Mouse (Mus musculus): ENCODE results near the gene Wbp1l. TPM values are rescaled to one million over a fixed set of nuclear protein-coding genes. Genes with fewer than 3 reads are reported as not detected.

The Wbp1l gene
- total RNA-seq, 2 experiments from 2014 or later: 23.4 to 36.9 TPM

DNA sequence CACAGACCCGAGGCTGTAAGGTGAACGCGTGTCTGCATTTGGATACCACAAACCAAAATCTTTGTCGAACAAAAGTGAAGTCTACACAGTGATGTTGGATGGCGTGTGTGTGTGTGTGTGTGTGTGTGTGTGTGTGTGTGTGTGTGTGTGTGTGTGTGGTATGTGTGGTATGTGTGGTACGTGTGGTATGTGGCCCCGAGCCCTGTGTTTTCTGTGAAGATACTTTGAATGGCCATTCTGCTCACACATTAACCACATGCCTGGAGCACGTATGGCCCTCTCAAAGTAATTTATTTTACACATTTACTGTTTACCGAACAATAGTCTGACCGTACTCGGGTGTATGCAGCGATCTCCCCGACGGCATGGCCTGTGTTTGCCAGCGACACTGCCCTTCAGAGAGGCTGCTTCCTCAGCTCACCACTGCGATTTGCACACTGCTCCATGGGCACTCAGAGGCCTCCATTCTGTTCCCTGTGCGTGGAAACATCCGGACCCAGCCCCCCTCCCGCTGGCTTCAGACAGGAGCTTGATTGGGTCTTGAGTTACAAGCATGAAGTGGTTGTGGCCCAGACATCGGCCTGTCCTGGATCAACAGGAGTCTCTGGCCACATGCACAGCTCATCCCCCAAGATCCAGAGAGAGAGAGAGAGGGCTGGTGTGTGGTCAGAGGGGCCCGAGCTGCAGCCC is 57.4 kb downstream of the Wbp1l start:
- no peak for ATAC-seq (ENCODE audit: poor library complexity, severe bottlenecking)

DNA sequence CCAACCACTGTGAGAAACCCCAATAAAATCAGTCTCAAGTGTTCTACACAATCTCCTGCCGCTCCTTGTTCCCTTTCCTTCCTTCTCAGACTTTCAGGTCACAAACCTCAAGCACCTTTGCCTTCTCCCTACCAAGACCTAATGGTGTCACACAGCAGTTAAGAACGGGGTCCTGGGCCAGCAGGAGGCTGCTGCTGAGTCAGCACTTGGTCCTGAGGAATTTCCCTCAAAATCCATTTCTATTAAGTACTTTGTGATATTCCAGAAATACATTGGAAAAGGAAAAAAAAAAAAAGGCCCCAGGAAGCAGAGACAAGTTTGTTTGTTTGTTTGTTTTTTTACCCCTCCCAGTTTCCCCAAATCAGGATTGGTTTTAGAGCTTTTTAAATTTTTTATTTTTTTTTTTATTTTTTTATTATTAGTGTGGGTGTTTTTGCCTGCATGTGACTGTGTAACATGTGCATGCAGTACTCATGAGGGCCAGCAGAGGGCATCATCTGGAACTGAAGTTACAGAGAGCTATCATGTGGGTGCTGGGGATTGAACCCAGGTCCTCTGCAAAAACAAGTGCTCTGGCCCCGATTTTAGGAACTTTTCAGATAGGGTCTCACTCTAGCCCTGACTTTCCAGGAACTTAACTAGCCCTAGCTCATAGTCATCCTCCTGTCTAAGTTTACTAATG is 58.6 kb downstream of the Wbp1l start:
- ATAC-seq (ENCODE audit: poor library complexity, severe bottlenecking): no peak

DNA sequence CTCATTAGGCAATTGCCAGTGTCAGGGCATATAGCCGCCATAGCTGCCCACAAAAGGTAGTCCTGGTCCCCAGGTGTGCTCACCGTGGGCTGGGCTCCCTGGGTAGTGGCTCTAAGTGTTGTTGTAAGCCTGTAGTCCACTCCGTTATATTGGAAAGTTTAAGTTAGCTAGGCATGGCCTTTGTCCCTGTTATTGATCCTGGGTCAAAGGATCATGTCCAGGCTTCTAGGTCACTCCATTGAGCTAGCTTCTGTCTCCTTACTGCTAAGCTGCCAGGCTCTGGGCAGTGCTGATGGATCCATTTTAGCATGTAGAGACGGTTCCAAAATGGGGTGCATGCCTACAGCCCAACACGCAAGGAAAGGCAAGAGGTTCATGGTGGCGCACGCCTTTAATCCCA is 59.5 kb downstream of the Wbp1l start:
- ATAC-seq (ENCODE audit: poor library complexity, severe bottlenecking): no peak

DNA sequence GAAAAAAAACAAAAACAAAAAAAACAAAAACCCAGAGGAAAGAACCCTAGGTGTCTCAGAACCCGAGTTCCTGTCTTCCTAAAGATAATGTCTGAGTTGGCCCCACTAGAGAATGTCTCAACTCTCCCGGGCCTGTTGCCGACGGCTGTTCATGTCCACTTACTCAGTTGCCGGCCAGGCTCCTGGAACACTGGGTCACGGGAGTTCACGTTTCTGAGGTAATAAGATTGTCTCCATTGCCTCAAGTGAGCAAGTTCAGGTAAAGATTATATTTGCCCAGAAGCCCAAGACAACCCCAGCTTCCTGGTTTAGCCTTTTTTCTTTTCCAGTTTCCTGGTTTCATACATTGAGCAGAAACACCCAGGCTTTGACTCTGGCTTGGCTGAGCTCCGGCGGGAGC is 60.0 kb downstream of the Wbp1l start:
- no peak for ATAC-seq (ENCODE audit: poor library complexity, severe bottlenecking)

DNA sequence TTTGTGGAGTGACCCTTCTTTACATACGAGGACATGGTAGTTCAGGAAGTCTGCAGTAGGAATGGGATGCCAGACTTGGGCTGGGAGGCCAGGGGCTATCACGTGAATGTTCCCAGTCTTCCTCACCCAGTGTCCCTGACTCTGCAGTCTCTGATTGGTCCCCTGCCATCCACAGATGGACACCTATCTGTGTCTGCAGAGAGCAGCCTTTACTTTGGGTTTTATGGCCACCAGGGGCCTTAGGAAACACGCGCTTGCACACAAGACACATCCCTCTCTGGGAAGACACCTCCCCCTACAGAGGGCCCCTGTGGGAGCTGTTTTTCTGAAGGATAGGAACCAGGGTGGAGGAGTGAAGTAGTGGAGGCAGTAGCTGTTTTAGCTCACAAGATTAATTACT is 62.6 kb downstream of the Wbp1l start:
- no peak for ATAC-seq (ENCODE audit: poor library complexity, severe bottlenecking)

- ATAC-seq (ENCODE audit: poor library complexity, severe bottlenecking): peak; percentile 63
These were observed 63.3 kb downstream of the Wbp1l start for GRCm38 (mm10) chr19:46662214-46662613.

DNA sequence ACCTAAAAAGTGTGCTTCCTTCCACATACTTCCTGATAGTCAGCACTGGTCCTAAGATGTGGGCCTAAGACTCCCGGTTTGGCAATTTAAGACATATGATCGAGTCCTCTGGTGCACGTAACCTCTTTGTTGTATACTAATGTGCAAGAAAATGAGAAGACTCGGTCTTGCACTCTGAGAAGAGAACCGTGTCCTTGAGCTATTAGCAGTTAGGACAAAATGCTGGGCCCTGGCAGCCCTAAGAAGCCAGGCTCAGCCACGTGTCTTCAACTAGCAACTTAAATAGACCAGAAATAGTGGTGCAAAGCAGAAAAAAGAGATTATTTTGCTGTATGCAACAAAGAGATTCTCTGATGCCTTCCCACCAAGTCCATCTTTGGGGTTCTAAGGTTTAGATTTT is 63.9 kb downstream of the Wbp1l start:
- ATAC-seq (ENCODE audit: poor library complexity, severe bottlenecking): no peak

DNA sequence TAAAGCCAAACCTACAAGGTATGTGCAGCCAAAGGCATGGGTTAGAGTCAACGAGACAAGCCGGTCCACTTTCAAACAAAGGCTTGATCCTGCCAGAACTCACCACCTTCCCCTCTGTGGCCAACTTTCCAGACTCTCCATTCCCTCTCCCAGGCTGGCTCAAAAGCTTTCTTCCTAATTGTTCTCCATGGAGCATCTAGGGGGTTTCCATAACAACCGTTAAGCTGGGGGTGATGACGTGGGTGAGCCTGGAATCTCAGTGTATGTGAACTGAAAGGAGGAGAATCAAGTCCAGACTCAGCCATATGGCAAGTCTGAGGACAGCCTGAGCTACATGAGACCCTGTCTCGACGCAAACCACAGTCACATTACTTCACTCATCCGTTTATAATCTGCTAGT is 66.6 kb downstream of the Wbp1l start:
- no peak for ATAC-seq (ENCODE audit: poor library complexity, severe bottlenecking)

- no peak for ATAC-seq (ENCODE audit: poor library complexity, severe bottlenecking)
These were observed 68.4 kb downstream of the Wbp1l start for GRCm38 (mm10) chr19:46667300-46667699.

- ATAC-seq (ENCODE audit: poor library complexity, severe bottlenecking): no peak
These were observed 69.4 kb downstream of the Wbp1l start for GRCm38 (mm10) chr19:46668263-46668662.

- ATAC-seq (ENCODE audit: poor library complexity, severe bottlenecking): no peak
These were observed 70.9 kb downstream of the Wbp1l start for GRCm38 (mm10) chr19:46669802-46670201.

GRCm38 (mm10) chr19:46670691-46671090 is 71.8 kb downstream of the Wbp1l start:
- ATAC-seq (ENCODE audit: poor library complexity, severe bottlenecking): peak; percentile 77

DNA sequence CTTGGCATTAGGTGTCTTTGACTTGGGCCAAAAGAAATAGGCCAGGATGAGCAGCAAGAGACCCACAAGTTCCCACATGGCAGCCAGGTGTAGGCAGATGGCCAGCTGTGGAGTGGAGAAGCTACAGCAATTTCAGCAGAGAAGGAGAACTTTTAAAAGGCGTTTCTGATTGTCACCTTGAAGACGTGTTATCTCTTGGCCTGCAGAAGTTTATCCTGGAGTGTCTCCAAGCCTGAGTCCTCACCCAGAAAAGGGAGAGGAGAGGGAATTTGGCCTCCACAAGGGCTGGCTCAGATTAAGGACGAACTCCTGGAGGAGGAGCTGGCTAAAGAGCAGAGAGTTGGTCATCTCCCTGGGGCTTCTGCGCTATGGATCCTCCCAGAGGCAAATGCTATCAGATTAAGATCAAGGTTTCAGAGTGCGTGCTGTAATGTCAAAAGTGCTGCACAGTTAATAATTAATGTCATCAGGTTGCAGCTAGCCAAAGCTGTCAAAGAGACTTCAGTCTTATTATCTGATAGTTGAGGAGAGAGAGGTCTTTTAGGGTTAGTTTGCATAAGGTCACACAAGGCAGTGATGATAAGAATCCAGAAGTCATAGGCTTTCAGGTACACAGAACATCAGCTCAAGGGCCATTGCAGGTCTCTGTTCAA is 74.0 kb downstream of the Wbp1l start, which contains the start of gene Cyp17a1:
Gene Cyp17a1 (minus strand): TSS at position 407 of the 653 bp plus-strand sequence.
- no peak for ATAC-seq (ENCODE audit: poor library complexity, severe bottlenecking)

- no peak for ATAC-seq (ENCODE audit: poor library complexity, severe bottlenecking)
These were observed 76.8 kb downstream of the Wbp1l start for GRCm38 (mm10) chr19:46675641-46676040.

- no peak for ATAC-seq (ENCODE audit: poor library complexity, severe bottlenecking)
These were observed 81.0 kb downstream of the Wbp1l start for GRCm38 (mm10) chr19:46679720-46680383.

GRCm38 (mm10) chr19:46689460-46690372 is 90.8 kb downstream of the Wbp1l start, which contains the start of gene Borcs7:
TSS of gene Borcs7 (plus strand) at chr19:46689906.
- peak; percentile 99 for ATAC-seq (ENCODE audit: poor library complexity, severe bottlenecking)

DNA sequence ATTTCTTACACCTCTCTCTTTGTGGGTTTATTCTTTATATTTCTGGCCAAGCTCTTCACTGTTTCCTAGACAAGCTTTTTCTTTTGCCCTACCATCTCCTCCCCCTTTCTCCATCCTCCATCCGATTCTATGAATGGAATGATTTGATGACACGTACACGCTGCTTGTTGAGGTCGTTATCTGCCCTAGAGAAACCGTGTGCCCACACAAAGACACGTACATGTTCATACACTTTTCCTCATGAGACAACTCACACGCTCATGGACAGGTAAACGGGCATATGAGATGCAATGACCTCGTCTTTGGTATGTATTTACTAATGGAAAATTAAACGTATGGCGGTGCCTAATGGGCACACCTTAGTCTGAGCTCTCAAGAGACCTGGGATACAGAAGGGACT is 91.5 kb downstream of the Wbp1l start:
- ATAC-seq (ENCODE audit: poor library complexity, severe bottlenecking): no peak

DNA sequence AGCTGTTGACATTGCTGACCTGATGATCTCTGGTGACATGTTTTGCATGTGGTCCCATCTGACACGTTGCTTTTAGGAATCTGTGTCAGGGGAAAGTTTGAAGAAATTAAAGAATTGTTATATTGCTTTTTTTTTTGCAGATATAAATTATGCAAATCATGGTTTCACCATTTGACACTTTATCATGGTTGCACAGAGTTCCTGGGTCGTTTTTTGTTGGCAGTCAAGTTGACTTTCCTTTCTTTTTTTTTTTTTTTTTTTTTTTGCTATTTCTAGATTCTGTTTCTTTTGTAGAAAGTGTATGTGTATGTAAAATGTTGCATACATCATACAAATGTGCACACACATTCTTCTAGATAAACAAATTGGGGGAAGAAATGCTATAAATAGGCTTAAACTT is 92.2 kb downstream of the Wbp1l start:
- no peak for ATAC-seq (ENCODE audit: poor library complexity, severe bottlenecking)

DNA sequence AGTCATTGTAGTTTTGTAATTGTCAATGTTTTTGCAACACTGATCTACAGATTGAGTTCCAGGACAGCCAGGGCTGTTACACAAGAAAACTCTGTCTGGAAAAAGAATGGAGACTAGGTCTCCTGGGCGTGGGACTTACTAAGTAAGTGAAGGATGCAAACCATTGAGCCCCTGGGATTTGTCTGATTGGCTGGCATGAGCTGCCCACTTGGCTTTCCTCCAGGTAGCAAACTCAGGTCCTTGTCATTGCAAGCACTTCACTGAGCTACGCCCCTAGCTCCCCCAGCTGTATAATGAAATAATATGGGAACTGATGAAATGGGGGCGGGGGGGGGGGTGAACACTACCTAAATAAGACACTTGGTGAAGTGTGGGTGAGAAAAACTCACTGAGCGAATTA is 94.3 kb downstream of the Wbp1l start:
- ATAC-seq (ENCODE audit: poor library complexity, severe bottlenecking): no peak

- ATAC-seq (ENCODE audit: poor library complexity, severe bottlenecking): no peak
These were observed 97.6 kb downstream of the Wbp1l start for GRCm38 (mm10) chr19:46696482-46696881.

All from megakaryocyte, adult 5-6 weeks (primary cell).